ENCODE assay signal across 11 mouse cellular contexts in the genomic region with DNA sequence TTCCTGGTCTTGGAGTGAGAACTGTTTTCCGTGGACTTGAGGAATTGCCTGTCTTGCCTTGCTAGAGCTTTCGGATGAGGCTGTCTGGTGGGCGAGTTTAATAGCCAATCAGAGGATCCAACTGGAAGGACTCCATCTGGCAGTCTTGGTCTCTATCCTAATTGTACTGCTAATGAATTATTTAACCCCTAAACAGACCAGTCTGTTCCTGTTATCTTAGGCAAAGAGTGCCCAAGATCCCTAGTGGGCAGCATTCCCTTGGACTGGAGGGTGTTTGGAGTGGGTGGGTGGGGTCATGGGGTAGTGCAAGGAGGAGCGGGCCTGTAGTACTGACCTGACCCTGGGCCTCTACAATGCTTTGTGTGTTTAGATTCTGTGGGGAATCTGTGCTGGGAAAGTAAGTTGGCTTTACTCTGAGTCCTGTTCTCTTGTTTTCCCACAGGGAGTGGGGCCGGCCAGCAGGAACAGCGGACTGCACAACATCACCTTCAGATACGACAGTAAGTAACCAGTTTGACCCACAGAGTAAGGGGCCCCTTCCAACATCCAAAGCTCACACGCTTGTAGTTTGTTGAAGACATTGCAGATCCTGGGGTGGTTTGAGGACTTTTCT. TPM values are rescaled to one million over a fixed set of nuclear protein-coding genes. Genes with fewer than 3 reads are reported as not detected.
DNase-seq lines count a peak whose midpoint lies in the region; ATAC-seq lines count a peak whose summit lies in the region.
"Had no signal": no experiment of that assay in that cellular context is flagged by ENCODE, and none has a peak within 500 bp of the region (broad histone marks: within the 10 kb centered on the region; RNA-seq: fewer than 3 reads in every experiment).

No protein-coding gene starts in this region.

- no peak overlapping the region for H3K27ac ChIP-seq in hindbrain, embryonic 12.5 days
- no peak overlapping the region for H3K27ac ChIP-seq in hindbrain, embryonic 11.5 days (ENCODE audit: low read depth, low read length)
- H3K27ac ChIP-seq: macrophage had no signal

- no peak overlapping the region for H3K4me2 ChIP-seq in hindbrain, embryonic 12.5 days (replicated peaks)
- H3K4me2 ChIP-seq in hindbrain, embryonic 11.5 days (replicated peaks; ENCODE audit: low read depth, low read length) = no peak overlapping the region

- 58% methylated on average over 8 of the region's 8 CpGs for WGBS in hindbrain, embryonic 12.5 days
- 68% methylated on average over 8 of the region's 8 CpGs for WGBS in hindbrain, embryonic 11.5 days

- no peaks in the 10 kb centered on the region for H3K36me3 ChIP-seq in hindbrain, embryonic 12.5 days
- no peaks in the 10 kb centered on the region for H3K36me3 ChIP-seq in hindbrain, embryonic 11.5 days (ENCODE audit: control insufficient read depth, insufficient read depth, low read length)

- no peaks in the 10 kb centered on the region for H3K9me3 ChIP-seq in hindbrain, embryonic 12.5 days (replicated peaks)
- no peaks in the 10 kb centered on the region for H3K9me3 ChIP-seq in hindbrain, embryonic 11.5 days (ENCODE audit: control insufficient read depth, low read length)

- peak; percentile 66 for ATAC-seq in hindbrain, embryonic 12.5 days (ENCODE audit: low FRiP score)
- ATAC-seq in hindbrain, embryonic 11.5 days (ENCODE audit: low FRiP score) = no peak
- ATAC-seq in inflammation-experienced regulatory T-cells, adult 6 months = no peak

- H3K9ac ChIP-seq in hindbrain, embryonic 12.5 days = no peak overlapping the region
- no peak overlapping the region for H3K9ac ChIP-seq in hindbrain, embryonic 11.5 days (ENCODE audit: low read depth, low read length)

- DNase-seq in hindbrain, embryonic 11.5 days (ENCODE audit: low spot score) = no peak
- DNase-seq in right cerebral cortex, postnatal 10 days (ENCODE audit: low spot score in 2 of 2) = peak; percentile 42 to 43
- no peak for DNase-seq in right cerebral cortex, postnatal 14 days
- peak; percentile 37 to 52 for DNase-seq in layer of hippocampus, postnatal 10 days (ENCODE audit: low spot score in 2 of 2)
- no peak for DNase-seq in gastrocnemius, adult 18-20 months (ENCODE audit: low spot score)
- no peak for DNase-seq in embryo, embryonic 11 days

- H3K4me3 ChIP-seq in hindbrain, embryonic 12.5 days = no peak overlapping the region
- no peak overlapping the region for H3K4me3 ChIP-seq in hindbrain, embryonic 11.5 days (ENCODE audit: low read depth, low read length)

- no peaks in the 10 kb centered on the region; the same call in 1 of the 2 replicates for H3K27me3 ChIP-seq in hindbrain, embryonic 12.5 days
- no peaks in the 10 kb centered on the region for H3K27me3 ChIP-seq in hindbrain, embryonic 11.5 days (ENCODE audit: control insufficient read depth, insufficient read depth, low read length)
- H3K27me3 ChIP-seq: CH12.LX had no signal

- peaks cover 47% of the 10 kb centered on the region for H3K4me1 ChIP-seq in hindbrain, embryonic 12.5 days
- H3K4me1 ChIP-seq in hindbrain, embryonic 11.5 days (replicated peaks; ENCODE audit: control insufficient read depth, insufficient read depth, low read length) = 0 out of 2 replicates have a peak, but pooled peaks cover 2% of the 10 kb centered on the region

RNA-seq across cellular contexts. Expression of a gene that starts 37.3 kb away (rescaled TPM):
- 7.6 and 8.6 TPM in 2 replicates for polyA plus RNA-seq in hindbrain, embryonic 12.5 days (2016; fragmentation: Nextera tagmentation; extraction: Ambion mirVana)
- polyA plus RNA-seq in hindbrain, embryonic 11.5 days (2014; fragmentation: Nextera tagmentation; extraction: Ambion mirVana) = 5.3 and 5.7 TPM in 2 replicates
- 1 to 10 TPM; 5.8 to 6.5 TPM for total RNA-seq in layer of hippocampus, postnatal 10 days (2021)
- 1 to 10 TPM; 2.0 to 2.2 TPM for total RNA-seq in gastrocnemius, adult 18-20 months (2021)
- under 1 TPM; 0.18 to 0.40 (median 0.21) TPM for polyA plus RNA-seq in inflammation-experienced regulatory T-cells, adult 6 months (2017; shearing (Covaris generic))
- total RNA-seq: hematopoietic stem cell, adult 5-6 weeks had no signal

RNA-seq across cellular contexts. Expression of a gene that starts 38.7 kb away (rescaled TPM):
- 6.6 and 7.6 TPM in 2 replicates for polyA plus RNA-seq in hindbrain, embryonic 12.5 days (2016; fragmentation: Nextera tagmentation; extraction: Ambion mirVana)
- 3.5 and 4.4 TPM in 2 replicates for polyA plus RNA-seq in hindbrain, embryonic 11.5 days (2014; fragmentation: Nextera tagmentation; extraction: Ambion mirVana)
- 10 to 100 TPM; 34.4 to 35.7 TPM for total RNA-seq in layer of hippocampus, postnatal 10 days (2021)
- 10 to 100 TPM; 11.4 to 20.5 TPM for total RNA-seq in gastrocnemius, adult 18-20 months (2021)
- polyA plus RNA-seq in inflammation-experienced regulatory T-cells, adult 6 months (2017; shearing (Covaris generic)) = 100 to 1,000 TPM in 2 of 3 experiments, 10 to 100 TPM in 1; 90.3 to 168 (median 160) TPM

Comparison
In these comparisons a context has a peak if more than half of its experiments do, and no peak if none do; other contexts are left out.
1. DNase-seq: peak in right cerebral cortex, postnatal 10 days (2 of 2) and layer of hippocampus, postnatal 10 days (2 of 2); none in hindbrain, embryonic 11.5 days (single experiment), right cerebral cortex, postnatal 14 days (single experiment), gastrocnemius, adult 18-20 months (single experiment) and embryo, embryonic 11 days (single experiment).
2. RNA of a gene that starts 38.7 kb away (polyA plus RNA-seq): 90.3 to 168 TPM in inflammation-experienced regulatory T-cells, adult 6 months; 6.6 to 7.6 TPM in hindbrain, embryonic 12.5 days and 3.5 to 4.4 TPM in hindbrain, embryonic 11.5 days; every median in the first group is over 10 times any median in the second.